Mouse (Mus musculus): ENCODE data around the gene Gpm6b.

DNA sequence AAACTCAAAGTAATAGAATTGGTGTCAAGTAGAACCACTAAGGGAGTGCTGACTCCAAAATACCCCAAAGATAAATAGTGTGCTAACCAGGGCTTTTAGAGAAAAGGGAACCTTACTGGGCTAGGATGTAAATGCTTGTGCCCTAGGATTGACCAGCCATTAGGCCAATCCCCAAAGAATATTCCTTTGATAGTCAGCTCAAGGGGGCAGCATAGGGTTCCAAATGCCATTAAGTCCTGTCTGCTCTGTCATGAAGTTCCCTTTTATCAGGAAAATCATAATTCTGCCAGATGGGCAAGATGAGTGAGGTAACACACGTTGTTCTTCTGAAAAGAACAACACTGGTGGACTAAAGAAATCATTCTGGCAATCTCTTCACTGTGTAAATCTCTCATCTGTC, 70.1 kb downstream of the Gpm6b start:
- TF ChIP-seq CTCF (IDR thresholded peaks at IDR 0.05; ENCODE audit: low read depth, low read length) (no peak), POLR2A (IDR thresholded peaks at IDR 0.05; ENCODE audit: borderline replicate concordance, low read depth, low read length) (no peak)
